7 mouse cellular contexts compared by ENCODE assay signal in genomic region chr9:13828087-13828441, GRCm38 (mm10). TPM values are rescaled to one million over a fixed set of nuclear protein-coding genes. Genes with fewer than 3 reads are reported as not detected.
DNase-seq lines count a peak whose midpoint lies in the region; ATAC-seq lines count a peak whose summit lies in the region.

No protein-coding gene starts in this region.

- peak overlapping the region; percentile 73 for H3K4me2 ChIP-seq in hindbrain, embryonic 16.5 days (ENCODE audit: low read length)
- peak overlapping the region; percentile 75 for H3K4me2 ChIP-seq in midbrain, embryonic 12.5 days (replicated peaks)

- peak; percentile 68 for DNase-seq in retina, embryonic 14.5 days (ENCODE audit: low spot score)
- no peak for DNase-seq in retina, postnatal 1 day
- no peak for DNase-seq in cerebellum, postnatal 36 days
- no peak for DNase-seq in adrenal gland, postnatal 36 days

- H3K4me1 ChIP-seq in hindbrain, embryonic 16.5 days (ENCODE audit: control insufficient read depth, insufficient read depth, low read depth, low read length): peaks cover 19% of the 10 kb centered on the region
- H3K4me1 ChIP-seq in midbrain, embryonic 12.5 days: peaks cover 23% of the 10 kb centered on the region

- ATAC-seq in common myeloid progenitor, adult 5-6 weeks (replicated peaks; ENCODE audit: low read depth, poor library complexity, severe bottlenecking): peak; percentile 1; the same call in 1 of the 2 replicates
- ATAC-seq in hindbrain, embryonic 16.5 days: peak; percentile 5
- ATAC-seq in midbrain, embryonic 12.5 days (ENCODE audit: low FRiP score, low read depth): no peak

- H3K4me3 ChIP-seq in hindbrain, embryonic 16.5 days (ENCODE audit: low read length): peak overlapping the region; percentile 55
- peak overlapping the region; percentile 89 for H3K4me3 ChIP-seq in midbrain, embryonic 12.5 days

- H3K9ac ChIP-seq in hindbrain, embryonic 16.5 days (ENCODE audit: low read depth, low read length): peak overlapping the region; percentile 91
- peak overlapping the region; percentile 90 for H3K9ac ChIP-seq in midbrain, embryonic 12.5 days (replicated peaks)

- no peaks in the 10 kb centered on the region for H3K27me3 ChIP-seq in hindbrain, embryonic 16.5 days (replicated peaks; ENCODE audit: control insufficient read depth, insufficient read depth, low read length)
- H3K27me3 ChIP-seq in midbrain, embryonic 12.5 days: no peaks in the 10 kb centered on the region

- WGBS in hindbrain, embryonic 16.5 days: 2% methylated on average over 19 of the region's 23 CpGs
- 0% methylated on average over 23 of the region's 23 CpGs for WGBS in midbrain, embryonic 12.5 days

- H3K9me3 ChIP-seq in hindbrain, embryonic 16.5 days (ENCODE audit: control insufficient read depth, low read length): no peaks in the 10 kb centered on the region
- no peaks in the 10 kb centered on the region for H3K9me3 ChIP-seq in midbrain, embryonic 12.5 days

- peak overlapping the region; percentile 98 for H3K27ac ChIP-seq in hindbrain, embryonic 16.5 days (ENCODE audit: low read depth, low read length)
- peak overlapping the region; percentile 98 for H3K27ac ChIP-seq in midbrain, embryonic 12.5 days (replicated peaks)

- peaks cover 6% of the 10 kb centered on the region for H3K36me3 ChIP-seq in hindbrain, embryonic 16.5 days (ENCODE audit: control insufficient read depth, insufficient read depth, low read length)
- H3K36me3 ChIP-seq in midbrain, embryonic 12.5 days: peaks cover 26% of the 10 kb centered on the region

RNA-seq across cellular contexts. Expression of gene Fam76b, which starts 0.5 kb away (rescaled TPM):
- total RNA-seq in common myeloid progenitor, adult 5-6 weeks (2017): 75.9 and 77.2 TPM in 2 replicates
- polyA plus RNA-seq in hindbrain, embryonic 16.5 days (2015; fragmentation: Nextera tagmentation; extraction: Ambion mirVana): 14.8 and 15.3 TPM in 2 replicates
- polyA plus RNA-seq in midbrain, embryonic 12.5 days (2016; fragmentation: Nextera tagmentation; extraction: Ambion mirVana): 32.6 and 33.0 TPM in 2 replicates
- total RNA-seq in adrenal gland, postnatal 36 days (2021): 10 to 100 TPM; 18.9 to 19.2 TPM

RNA-seq across cellular contexts. Expression of gene Cep57, which starts 1.2 kb away (rescaled TPM):
- 105 and 112 TPM in 2 replicates for total RNA-seq in common myeloid progenitor, adult 5-6 weeks (2017)
- 34.8 TPM in 2 replicates for polyA plus RNA-seq in hindbrain, embryonic 16.5 days (2015; fragmentation: Nextera tagmentation; extraction: Ambion mirVana)
- polyA plus RNA-seq in midbrain, embryonic 12.5 days (2016; fragmentation: Nextera tagmentation; extraction: Ambion mirVana): 61.2 and 66.7 TPM in 2 replicates
- 10 to 100 TPM; 14.8 to 19.9 TPM for total RNA-seq in adrenal gland, postnatal 36 days (2021)
